Mouse (Mus musculus) bone marrow, adult 2 months (tissue): ENCODE results near the gene Plekhg5. TPM values are rescaled to one million over a fixed set of nuclear protein-coding genes. Genes with fewer than 3 reads are reported as not detected.

Experiments used
- H3K27ac ChIP-seq: fragments of 200-500 bp; 2 replicates; pipeline ENCODE4 v1.5.1; 2012; ENCODE audit warnings: low read depth, mild to moderate bottlenecking, control low read depth, inconsistent platforms, low read length; ENCODE audit not compliant: control insufficient read depth, poor library complexity, insufficient read depth
- H3K4me1 ChIP-seq: fragments of 200-500 bp; 2 replicates; pipeline ENCODE4 v1.6.1; 2011; ENCODE audit warnings: low read length; ENCODE audit not compliant: control insufficient read depth, insufficient read depth
- H3K4me3 ChIP-seq: fragments of 200-500 bp; replicated peaks from 2 replicates; pipeline ENCODE3; 2011; ENCODE audit warnings: mild to moderate bottlenecking, low read depth, low read length, control low read depth; ENCODE audit not compliant: control insufficient read depth
- CTCF ChIP-seq: fragments of 200-500 bp; IDR thresholded peaks from 2 replicates; pipeline ENCODE4 v1.5.1; 2011; ENCODE audit warnings: low read length, control low read depth; ENCODE audit not compliant: control insufficient read depth, insufficient read depth
- POLR2A ChIP-seq: fragments of 200-500 bp; IDR thresholded peaks from 2 replicates; pipeline ENCODE4 v1.6.1; 2011; ENCODE audit warnings: low read depth, mild to moderate bottlenecking, control low read depth, low read length, borderline replicate concordance; ENCODE audit not compliant: control insufficient read depth
- WGBS: fragments of 180-500 bp; shearing (Covaris S2); methylation state at CpG from one replicate; pipeline ENCODE4 v1.1.7; 2018; 5-methylcytosine and 5-hydroxymethylcytosine counted together
- polyA plus RNA-seq: library from polyadenylated mRNA; stranded (reverse); fragments of >200 nt; gene quantifications from 2 replicates; pipeline ENCODE4 v1.2.4, GENCODE M21; 2011; ENCODE audit warnings: low replicate concordance; ENCODE audit not compliant: missing spikeins, insufficient read depth, insufficient read length

Gene Plekhg5
- polyA plus RNA-seq, 1 experiment = 6.6 TPM

DNA sequence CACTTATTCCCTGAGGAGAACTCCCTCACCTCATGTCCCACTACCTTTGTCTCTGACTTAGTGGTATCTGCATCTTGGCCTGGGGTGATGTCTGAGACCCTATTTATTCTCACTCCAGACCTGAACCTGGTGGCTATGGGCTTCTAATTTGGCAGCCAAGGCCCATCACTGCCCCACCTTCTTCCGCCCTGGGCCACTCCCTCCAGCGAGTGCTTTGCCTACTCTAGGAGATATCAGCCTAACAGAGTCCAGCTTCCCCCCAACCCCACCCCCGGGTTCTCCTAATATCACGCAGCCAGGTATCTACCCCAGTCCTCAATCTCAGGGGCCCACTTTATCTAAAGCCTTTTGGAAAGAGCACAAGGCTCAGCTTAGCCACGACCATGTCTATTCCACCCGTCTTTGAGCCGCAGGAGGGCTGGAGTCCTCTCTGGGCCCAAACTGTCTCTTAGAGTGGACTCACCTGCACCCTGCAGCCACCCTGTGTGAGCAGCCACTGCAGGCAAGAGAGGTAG is 79.2 kb downstream of the Plekhg5 start:
- H3K4me3 ChIP-seq = no peak overlapping the region
- H3K27ac ChIP-seq = no peak overlapping the region; the same call in 1 of the 2 replicates
- TF ChIP-seq CTCF = no peak
- no peak for TF ChIP-seq POLR2A
- WGBS = 27% methylated on average over 7 of the region's 7 CpGs
- peaks cover 2% of the 10 kb centered on the region; the same call in 1 of the 2 replicates for H3K4me1 ChIP-seq

DNA sequence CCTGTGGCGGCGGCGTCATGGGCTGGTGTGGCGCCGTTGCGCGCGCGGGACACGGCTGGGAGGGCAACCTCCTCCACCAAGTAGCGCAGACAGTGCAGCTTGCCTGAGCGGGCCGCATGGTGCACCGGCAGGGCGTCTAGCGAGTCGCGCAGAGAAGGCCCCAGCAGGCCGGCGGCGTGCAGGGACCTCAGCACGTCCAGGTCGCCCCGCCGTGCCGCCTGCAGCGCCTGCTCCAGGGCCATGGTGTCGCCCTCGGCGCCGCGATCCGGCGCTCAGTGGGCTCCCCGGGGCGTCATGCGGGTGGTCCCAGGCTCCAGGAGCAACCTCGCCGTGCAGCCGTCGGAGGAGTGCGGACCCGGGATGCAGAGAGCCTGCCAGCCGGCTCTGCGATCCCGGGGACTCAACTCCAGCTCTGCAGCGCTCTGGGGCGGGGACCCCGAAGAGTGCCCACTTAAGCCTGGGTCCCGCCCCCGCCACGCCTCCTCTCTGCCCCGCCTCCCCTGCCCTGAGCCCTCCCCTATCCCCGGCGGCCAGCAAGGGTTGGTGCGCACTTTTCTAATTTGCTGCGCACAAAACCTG is 79.8 kb downstream of the Plekhg5 start, which contains the start of gene Espn:
TSS of gene Espn (minus strand) at position 406 of the 579 bp plus-strand sequence.
- under 1% methylated on average over 56 of the region's 57 CpGs for WGBS

DNA sequence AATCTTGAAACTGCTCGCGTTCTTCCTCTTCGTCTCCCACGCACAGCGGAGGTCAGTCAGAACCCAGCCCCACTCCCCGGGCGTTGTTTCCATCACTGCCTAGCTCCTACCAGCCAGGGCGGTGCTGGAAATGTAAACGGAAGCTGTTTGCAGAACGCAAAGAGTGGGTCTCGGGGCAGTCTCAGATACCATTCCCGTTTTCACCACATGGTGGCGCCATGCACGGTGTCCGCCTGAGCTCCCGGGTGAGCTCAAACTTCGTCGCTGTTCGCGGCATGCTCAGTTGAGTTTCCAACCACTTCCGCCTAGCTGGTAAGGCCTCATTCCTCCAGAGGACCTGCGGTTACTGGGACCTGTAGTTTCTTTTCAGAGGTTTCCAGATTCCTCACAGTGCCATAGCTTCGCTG is 81.5 kb downstream of the Plekhg5 start:
- Histone ChIP-seq H3K4me3 (peak overlapping the region; percentile 4), H3K4me1 (peaks cover 2% of the 10 kb centered on the region; the same call in 1 of the 2 replicates), H3K27ac (peak overlapping the region; percentile 47; the same call in 1 of the 2 replicates)
- no peak for TF ChIP-seq POLR2A
- peak; percentile 99 for TF ChIP-seq CTCF
- under 1% methylated on average over 23 of the region's 23 CpGs for WGBS

More for the DNA sequence above, 79.8 kb downstream of the Plekhg5 start, which contains the start of gene Espn:
- H3K27ac ChIP-seq = peak within 1 kb of the TSS; percentile 14; the same call in 1 of the 2 replicates
- no peak for TF ChIP-seq CTCF
- TF ChIP-seq POLR2A = no peak
- H3K4me1 ChIP-seq = peaks cover 2% of the 10 kb centered on the region; the same call in 1 of the 2 replicates
- H3K4me3 ChIP-seq = no peak within 1 kb of the TSS

GRCm38 (mm10) chr4:152155019-152155418 is 82.7 kb downstream of the Plekhg5 start:
- TF ChIP-seq CTCF = no peak
- TF ChIP-seq POLR2A = no peak
- Histone ChIP-seq H3K4me1 (peaks cover 2% of the 10 kb centered on the region; the same call in 1 of the 2 replicates), H3K4me3 (no peak overlapping the region), H3K27ac (no peak overlapping the region)
- 63% methylated on average over 4 of the region's 4 CpGs for WGBS

DNA sequence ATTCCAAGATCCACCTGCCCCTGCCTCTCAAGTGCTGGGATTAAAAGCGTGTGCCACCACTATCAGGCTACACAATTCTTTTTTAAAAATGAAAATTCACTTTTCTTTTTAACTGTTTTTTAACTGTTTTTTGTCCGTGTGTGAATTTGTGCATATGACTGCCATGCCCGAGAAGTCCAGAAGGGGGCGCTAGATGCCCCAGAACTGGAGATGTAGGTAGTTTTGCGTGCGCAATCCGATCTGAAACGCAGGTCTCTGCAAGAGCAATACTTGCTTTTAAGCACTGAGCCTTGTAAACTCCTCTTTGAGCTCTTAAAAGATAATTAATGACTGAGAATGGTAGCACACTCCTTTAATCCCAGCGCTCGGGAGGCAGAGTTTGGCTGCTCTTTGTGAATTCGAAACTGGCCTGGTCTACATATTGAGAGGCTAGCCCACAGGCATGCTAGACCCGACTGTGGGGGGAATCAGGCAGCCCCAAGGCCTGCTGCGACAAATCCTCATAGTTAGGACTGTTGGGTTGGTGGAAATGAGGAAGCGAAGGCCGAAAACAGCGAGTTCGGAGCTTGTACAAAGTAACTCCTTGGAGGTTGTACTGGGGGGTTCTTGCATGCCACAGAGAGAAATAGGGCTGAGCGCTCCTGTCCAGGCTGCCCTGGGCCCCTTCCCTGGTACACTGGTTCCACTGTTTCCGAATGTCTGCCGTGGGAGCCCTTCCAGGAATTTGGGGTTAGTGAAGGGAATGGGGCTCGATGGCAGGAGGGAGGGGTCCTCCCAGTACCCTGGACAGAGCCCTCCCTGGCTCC is 85.7 kb downstream of the Plekhg5 start:
- Histone ChIP-seq H3K4me1 (peaks cover 2% of the 10 kb centered on the region; the same call in 1 of the 2 replicates), H3K27ac (no peak overlapping the region), H3K4me3 (peak overlapping the region; percentile 26)
- TF ChIP-seq POLR2A (no peak), CTCF (peak; percentile 73)
- WGBS = 6% methylated on average over 21 of the region's 21 CpGs

- no peaks in the 10 kb centered on the region; the same call in 1 of the 2 replicates for H3K4me1 ChIP-seq
- TF ChIP-seq CTCF (no peak), POLR2A (no peak)
- H3K4me3 ChIP-seq = peak within 1 kb of the TSS; percentile 26
- no peak within 1 kb of the TSS for H3K27ac ChIP-seq
- WGBS = 3% methylated on average over 35 of the region's 35 CpGs
Observed at GRCm38 (mm10) chr4:152158585-152159284, 86.4 kb downstream of the Plekhg5 start, which contains the start of gene Hes2. Hes2 (plus strand) TSS chr4:152158867.

- Histone ChIP-seq H3K4me3 (no peak overlapping the region), H3K4me1 (no peaks in the 10 kb centered on the region; the same call in 1 of the 2 replicates), H3K27ac (no peak overlapping the region)
- TF ChIP-seq POLR2A (no peak), CTCF (no peak)
- 2% methylated on average over 19 of the region's 19 CpGs for WGBS
Observed at GRCm38 (mm10) chr4:152159285-152159678, 87.0 kb downstream of the Plekhg5 start.
